Mouse (Mus musculus): ENCODE results near the gene Gm20661. TPM values are rescaled to one million over a fixed set of nuclear protein-coding genes. Genes with fewer than 3 reads are reported as not detected.
A peak's percentile ranks its signal among the peaks of the same experiment; 100 is the strongest.

The Gm20661 gene
- polyA plus RNA-seq, 1 experiment from 2014 or later: 5.0 TPM

- H3K27me3 ChIP-seq (replicated peaks; ENCODE audit: control insufficient read depth, insufficient read depth, low read length): no peaks in the 10 kb centered on the region
- peak within 1 kb of the TSS; percentile 65 for H3K4me3 ChIP-seq (ENCODE audit: low read length)
- peak within 1 kb of the TSS; percentile 62; the same call in 1 of the 2 replicates for H3K27ac ChIP-seq (ENCODE audit: low read length)
- no peak for ATAC-seq
- H3K4me1 ChIP-seq (ENCODE audit: control insufficient read depth, insufficient read depth, low read length): peaks cover 6% of the 10 kb centered on the region
- WGBS: 90% methylated on average over 10 of the region's 10 CpGs
- peak within 1 kb of the TSS; percentile 73 for H3K9ac ChIP-seq (ENCODE audit: low read depth, low read length)
- H3K36me3 ChIP-seq (ENCODE audit: control insufficient read depth, insufficient read depth, low read length): no peaks in the 10 kb centered on the region
- H3K9me3 ChIP-seq (ENCODE audit: control insufficient read depth, low read length): no peaks in the 10 kb centered on the region
- peak within 1 kb of the TSS; percentile 62 for H3K4me2 ChIP-seq (ENCODE audit: low read depth, low read length)
Measured at GRCm38 (mm10) chr9:107949922-107950235, 33.0 kb upstream of the Gm20661 start, which contains the start of gene Traip. Gene Traip, plus strand, starts transcription at chr9:107950136.

- no peaks in the 10 kb centered on the region for H3K9me3 ChIP-seq (ENCODE audit: control insufficient read depth, low read length)
- peak overlapping the region; percentile 65 for H3K4me3 ChIP-seq (ENCODE audit: low read length)
- H3K27me3 ChIP-seq (replicated peaks; ENCODE audit: control insufficient read depth, insufficient read depth, low read length): no peaks in the 10 kb centered on the region
- WGBS: 13% methylated on average over 45 of the region's 45 CpGs
- H3K27ac ChIP-seq (ENCODE audit: low read length): peak overlapping the region; percentile 62; the same call in 1 of the 2 replicates
- no peaks in the 10 kb centered on the region for H3K36me3 ChIP-seq (ENCODE audit: control insufficient read depth, insufficient read depth, low read length)
- peak; percentile 96 for ATAC-seq
- peaks cover 6% of the 10 kb centered on the region for H3K4me1 ChIP-seq (ENCODE audit: control insufficient read depth, insufficient read depth, low read length)
- H3K9ac ChIP-seq (ENCODE audit: low read depth, low read length): peak overlapping the region; percentile 73
- peak overlapping the region; percentile 62 for H3K4me2 ChIP-seq (ENCODE audit: low read depth, low read length)
Measured at GRCm38 (mm10) chr9:107950460-107951355, 32.1 kb upstream of the Gm20661 start.

GRCm38 (mm10) chr9:107955613-107956289 lies 27.1 kb upstream of the Gm20661 start:
- 73% methylated on average over 6 of the region's 6 CpGs for WGBS

GRCm38 (mm10) chr9:107957141-107957540 lies 25.7 kb upstream of the Gm20661 start:
- Histone ChIP-seq H3K27ac (ENCODE audit: low read length) (no peak overlapping the region), H3K4me3 (ENCODE audit: low read length) (no peak overlapping the region), H3K9ac (ENCODE audit: low read depth, low read length) (no peak overlapping the region), H3K9me3 (ENCODE audit: control insufficient read depth, low read length) (no peaks in the 10 kb centered on the region), H3K4me1 (ENCODE audit: control insufficient read depth, insufficient read depth, low read length) (peaks cover 3% of the 10 kb centered on the region; the same call in 1 of the 2 replicates), H3K27me3 (replicated peaks; ENCODE audit: control insufficient read depth, insufficient read depth, low read length) (no peaks in the 10 kb centered on the region), H3K4me2 (ENCODE audit: low read depth, low read length) (no peak overlapping the region), H3K36me3 (ENCODE audit: control insufficient read depth, insufficient read depth, low read length) (peaks cover 2% of the 10 kb centered on the region; the same call in 1 of the 2 replicates)
- 58% methylated on average over 6 of the region's 6 CpGs for WGBS
- ATAC-seq: no peak

More at GRCm38 (mm10) chr9:107955613-107956289, 27.1 kb upstream of the Gm20661 start:
- H3K36me3 ChIP-seq (ENCODE audit: control insufficient read depth, insufficient read depth, low read length): peaks cover 2% of the 10 kb centered on the region; the same call in 1 of the 2 replicates
- no peak overlapping the region for H3K4me2 ChIP-seq (ENCODE audit: low read depth, low read length)
- no peaks in the 10 kb centered on the region for H3K9me3 ChIP-seq (ENCODE audit: control insufficient read depth, low read length)
- no peak overlapping the region for H3K9ac ChIP-seq (ENCODE audit: low read depth, low read length)
- no peaks in the 10 kb centered on the region for H3K27me3 ChIP-seq (replicated peaks; ENCODE audit: control insufficient read depth, insufficient read depth, low read length)
- H3K4me3 ChIP-seq (ENCODE audit: low read length): no peak overlapping the region
- no peak overlapping the region for H3K27ac ChIP-seq (ENCODE audit: low read length)
- H3K4me1 ChIP-seq (ENCODE audit: control insufficient read depth, insufficient read depth, low read length): peaks cover 6% of the 10 kb centered on the region
- no peak for ATAC-seq

- WGBS: 60% methylated on average over 6 of the region's 6 CpGs
- peaks cover 3% of the 10 kb centered on the region; the same call in 1 of the 2 replicates for H3K4me1 ChIP-seq (ENCODE audit: control insufficient read depth, insufficient read depth, low read length)
- no peaks in the 10 kb centered on the region for H3K9me3 ChIP-seq (ENCODE audit: control insufficient read depth, low read length)
- no peak for ATAC-seq
- peaks cover 2% of the 10 kb centered on the region; the same call in 1 of the 2 replicates for H3K36me3 ChIP-seq (ENCODE audit: control insufficient read depth, insufficient read depth, low read length)
- no peaks in the 10 kb centered on the region for H3K27me3 ChIP-seq (replicated peaks; ENCODE audit: control insufficient read depth, insufficient read depth, low read length)
- no peak overlapping the region for H3K27ac ChIP-seq (ENCODE audit: low read length)
- H3K4me3 ChIP-seq (ENCODE audit: low read length): no peak overlapping the region
- no peak overlapping the region for H3K9ac ChIP-seq (ENCODE audit: low read depth, low read length)
- no peak overlapping the region for H3K4me2 ChIP-seq (ENCODE audit: low read depth, low read length)
Measured at GRCm38 (mm10) chr9:107959896-107960295, 23.0 kb upstream of the Gm20661 start.

GRCm38 (mm10) chr9:107960928-107961327 lies 21.9 kb upstream of the Gm20661 start:
- WGBS: 85% methylated on average over 4 of the region's 4 CpGs
- no peak overlapping the region for H3K9ac ChIP-seq (ENCODE audit: low read depth, low read length)
- H3K36me3 ChIP-seq (ENCODE audit: control insufficient read depth, insufficient read depth, low read length): peaks cover 2% of the 10 kb centered on the region; the same call in 1 of the 2 replicates
- no peaks in the 10 kb centered on the region for H3K9me3 ChIP-seq (ENCODE audit: control insufficient read depth, low read length)
- H3K4me2 ChIP-seq (ENCODE audit: low read depth, low read length): no peak overlapping the region
- H3K4me1 ChIP-seq (ENCODE audit: control insufficient read depth, insufficient read depth, low read length): peaks cover 3% of the 10 kb centered on the region; the same call in 1 of the 2 replicates
- no peak overlapping the region for H3K27ac ChIP-seq (ENCODE audit: low read length)
- ATAC-seq: no peak
- no peaks in the 10 kb centered on the region for H3K27me3 ChIP-seq (replicated peaks; ENCODE audit: control insufficient read depth, insufficient read depth, low read length)
- no peak overlapping the region for H3K4me3 ChIP-seq (ENCODE audit: low read length)

- Histone ChIP-seq H3K27ac (ENCODE audit: low read length) (no peak overlapping the region), H3K9ac (ENCODE audit: low read depth, low read length) (no peak overlapping the region), H3K27me3 (replicated peaks; ENCODE audit: control insufficient read depth, insufficient read depth, low read length) (no peaks in the 10 kb centered on the region), H3K36me3 (ENCODE audit: control insufficient read depth, insufficient read depth, low read length) (peaks cover 2% of the 10 kb centered on the region; the same call in 1 of the 2 replicates), H3K4me1 (ENCODE audit: control insufficient read depth, insufficient read depth, low read length) (peaks cover 3% of the 10 kb centered on the region; the same call in 1 of the 2 replicates), H3K9me3 (ENCODE audit: control insufficient read depth, low read length) (no peaks in the 10 kb centered on the region), H3K4me2 (ENCODE audit: low read depth, low read length) (no peak overlapping the region), H3K4me3 (ENCODE audit: low read length) (no peak overlapping the region)
- WGBS: 84% methylated on average over 10 of the region's 10 CpGs
- ATAC-seq: no peak
Measured at GRCm38 (mm10) chr9:107961351-107961762, 21.5 kb upstream of the Gm20661 start.

- Histone ChIP-seq H3K36me3 (ENCODE audit: control insufficient read depth, insufficient read depth, low read length) (peaks cover 2% of the 10 kb centered on the region; the same call in 1 of the 2 replicates), H3K4me3 (ENCODE audit: low read length) (no peak overlapping the region), H3K9me3 (ENCODE audit: control insufficient read depth, low read length) (no peaks in the 10 kb centered on the region), H3K9ac (ENCODE audit: low read depth, low read length) (no peak overlapping the region), H3K27me3 (replicated peaks; ENCODE audit: control insufficient read depth, insufficient read depth, low read length) (no peaks in the 10 kb centered on the region), H3K4me1 (ENCODE audit: control insufficient read depth, insufficient read depth, low read length) (peaks cover 3% of the 10 kb centered on the region; the same call in 1 of the 2 replicates), H3K4me2 (ENCODE audit: low read depth, low read length) (no peak overlapping the region), H3K27ac (ENCODE audit: low read length) (no peak overlapping the region)
- peak; percentile 58; the same call in 1 of the 2 replicates for ATAC-seq
- WGBS: 56% methylated on average over 5 of the region's 5 CpGs
Measured at GRCm38 (mm10) chr9:107961881-107962280, 21.0 kb upstream of the Gm20661 start.

GRCm38 (mm10) chr9:107962916-107963315 lies 19.9 kb upstream of the Gm20661 start:
- Histone ChIP-seq H3K9me3 (ENCODE audit: control insufficient read depth, low read length) (no peaks in the 10 kb centered on the region), H3K9ac (ENCODE audit: low read depth, low read length) (no peak overlapping the region), H3K27me3 (replicated peaks; ENCODE audit: control insufficient read depth, insufficient read depth, low read length) (no peaks in the 10 kb centered on the region), H3K4me3 (ENCODE audit: low read length) (no peak overlapping the region), H3K36me3 (ENCODE audit: control insufficient read depth, insufficient read depth, low read length) (no peaks in the 10 kb centered on the region), H3K4me2 (ENCODE audit: low read depth, low read length) (no peak overlapping the region), H3K4me1 (ENCODE audit: control insufficient read depth, insufficient read depth, low read length) (peaks cover 3% of the 10 kb centered on the region; the same call in 1 of the 2 replicates), H3K27ac (ENCODE audit: low read length) (no peak overlapping the region)
- ATAC-seq: no peak
- WGBS: 92% methylated on average over 9 of the region's 9 CpGs

All from intestine, embryonic 16.5 days (tissue).